Mouse (Mus musculus) thymus, adult 2 months (tissue): Measurements from ENCODE around the gene Dcn.

ENCODE experiments used
- CTCF ChIP-seq: fragments of 200-500 bp; IDR thresholded peaks from 2 replicates; pipeline ENCODE4 v1.5.1; 2012; ENCODE audit warnings: mild to moderate bottlenecking, control low read depth, low read length, moderate library complexity, borderline replicate concordance; ENCODE audit not compliant: control insufficient read depth, poor library complexity, insufficient read depth; ENCODE audit errors: extremely low read depth
- POLR2A ChIP-seq: fragments of 200-500 bp; IDR thresholded peaks from 2 replicates; pipeline ENCODE4 v1.6.1; 2012; ENCODE audit warnings: mild to moderate bottlenecking, low read length, control low read depth, moderate library complexity; ENCODE audit not compliant: control insufficient read depth, poor library complexity, insufficient read depth; ENCODE audit errors: extremely low read depth

- TF ChIP-seq CTCF (no peak), POLR2A (no peak)
Observed at GRCm38 (mm10) chr10:97538202-97538601, 58.8 kb downstream of the Dcn start.
